Mouse (Mus musculus): ENCODE measurements around the gene Fbxl17. TPM values are rescaled to one million over a fixed set of nuclear protein-coding genes. Genes with fewer than 3 reads are reported as not detected.

The Fbxl17 gene
- polyA plus RNA-seq, 1 experiment from 2014 or later, result 9.8 TPM

GRCm38 (mm10) chr17:63029105-63029504 lies 470.7 kb downstream of the Fbxl17 start:
- 66% methylated on average over 4 of the region's 4 CpGs for WGBS
- H3K36me3 ChIP-seq, result no peaks in the 10 kb centered on the region
- no peaks in the 10 kb centered on the region for H3K27me3 ChIP-seq (replicated peaks)
- no peaks in the 10 kb centered on the region for H3K9me3 ChIP-seq
- no peak overlapping the region for H3K4me3 ChIP-seq
- H3K9ac ChIP-seq, result no peak overlapping the region
- ATAC-seq (ENCODE audit: low FRiP score, low read depth), result no peak
- no peaks in the 10 kb centered on the region for H3K4me1 ChIP-seq
- no peak overlapping the region for H3K27ac ChIP-seq
- H3K4me2 ChIP-seq (replicated peaks), result no peak overlapping the region

- ATAC-seq (ENCODE audit: low FRiP score, low read depth), result no peak
- H3K27me3 ChIP-seq (replicated peaks), result no peaks in the 10 kb centered on the region
- no peak overlapping the region for H3K27ac ChIP-seq
- H3K9ac ChIP-seq, result no peak overlapping the region
- WGBS, result 50% methylated on average over 15 of the region's 15 CpGs
- H3K9me3 ChIP-seq, result no peaks in the 10 kb centered on the region
- no peaks in the 10 kb centered on the region for H3K4me1 ChIP-seq
- H3K36me3 ChIP-seq, result no peaks in the 10 kb centered on the region
- no peak overlapping the region for H3K4me2 ChIP-seq (replicated peaks)
- H3K4me3 ChIP-seq, result no peak overlapping the region
Measured at GRCm38 (mm10) chr17:63025238-63025637, 474.6 kb downstream of the Fbxl17 start.

GRCm38 (mm10) chr17:63017605-63018167 lies 482.1 kb downstream of the Fbxl17 start:
- WGBS, result 77% methylated on average over 3 of the region's 3 CpGs
- Histone ChIP-seq H3K27me3 (replicated peaks) (no peaks in the 10 kb centered on the region), H3K9ac (no peak overlapping the region), H3K4me1 (no peaks in the 10 kb centered on the region), H3K9me3 (no peaks in the 10 kb centered on the region), H3K27ac (no peak overlapping the region), H3K4me3 (no peak overlapping the region), H3K4me2 (replicated peaks) (no peak overlapping the region), H3K36me3 (no peaks in the 10 kb centered on the region)
- ATAC-seq (ENCODE audit: low FRiP score, low read depth), result no peak

- Histone ChIP-seq H3K4me3 (no peak overlapping the region), H3K9me3 (no peaks in the 10 kb centered on the region), H3K36me3 (no peaks in the 10 kb centered on the region), H3K27me3 (replicated peaks) (no peaks in the 10 kb centered on the region), H3K9ac (no peak overlapping the region), H3K4me1 (no peaks in the 10 kb centered on the region; the same call in 1 of the 2 replicates), H3K27ac (no peak overlapping the region), H3K4me2 (replicated peaks) (no peak overlapping the region)
- WGBS, result 74% methylated on average over 3 of the region's 3 CpGs
- ATAC-seq (ENCODE audit: low FRiP score, low read depth), result no peak
Measured at GRCm38 (mm10) chr17:63012571-63012923, 487.3 kb downstream of the Fbxl17 start.

- WGBS, result 77% methylated on average over 13 of the region's 13 CpGs
- no peak overlapping the region for H3K27ac ChIP-seq
- H3K4me3 ChIP-seq, result no peak overlapping the region
- ATAC-seq (ENCODE audit: low FRiP score, low read depth), result no peak
- no peaks in the 10 kb centered on the region; the same call in 1 of the 2 replicates for H3K4me1 ChIP-seq
- no peak overlapping the region for H3K4me2 ChIP-seq (replicated peaks)
- H3K27me3 ChIP-seq (replicated peaks), result no peaks in the 10 kb centered on the region
- H3K9ac ChIP-seq, result no peak overlapping the region
- H3K9me3 ChIP-seq, result no peaks in the 10 kb centered on the region
- H3K36me3 ChIP-seq, result no peaks in the 10 kb centered on the region
Measured at GRCm38 (mm10) chr17:63011893-63012570, 487.8 kb downstream of the Fbxl17 start.

- Histone ChIP-seq H3K36me3 (no peaks in the 10 kb centered on the region), H3K27ac (no peak overlapping the region), H3K27me3 (replicated peaks) (no peaks in the 10 kb centered on the region), H3K4me1 (no peaks in the 10 kb centered on the region; the same call in 1 of the 2 replicates), H3K9me3 (no peaks in the 10 kb centered on the region), H3K4me3 (no peak overlapping the region), H3K9ac (no peak overlapping the region), H3K4me2 (replicated peaks) (no peak overlapping the region)
- ATAC-seq (ENCODE audit: low FRiP score, low read depth), result no peak
- WGBS, result 92% methylated on average over 10 of the region's 10 CpGs
Measured at GRCm38 (mm10) chr17:63010830-63011229, 489.0 kb downstream of the Fbxl17 start.

- Histone ChIP-seq H3K9ac (no peak overlapping the region), H3K27ac (no peak overlapping the region), H3K27me3 (replicated peaks) (no peaks in the 10 kb centered on the region), H3K4me2 (replicated peaks) (no peak overlapping the region), H3K4me1 (no peaks in the 10 kb centered on the region; the same call in 1 of the 2 replicates), H3K9me3 (no peaks in the 10 kb centered on the region), H3K4me3 (no peak overlapping the region), H3K36me3 (no peaks in the 10 kb centered on the region)
- 55% methylated on average over 4 of the region's 4 CpGs for WGBS
- ATAC-seq (ENCODE audit: low FRiP score, low read depth), result peak; percentile 69
Measured at GRCm38 (mm10) chr17:63008788-63009187, 491.0 kb downstream of the Fbxl17 start.

GRCm38 (mm10) chr17:63008277-63008676 lies 491.5 kb downstream of the Fbxl17 start:
- no peaks in the 10 kb centered on the region for H3K36me3 ChIP-seq
- H3K9ac ChIP-seq, result no peak overlapping the region
- H3K27ac ChIP-seq, result no peak overlapping the region
- 37% methylated on average over 5 of the region's 5 CpGs for WGBS
- ATAC-seq (ENCODE audit: low FRiP score, low read depth), result peak; percentile 85
- no peaks in the 10 kb centered on the region for H3K9me3 ChIP-seq
- H3K4me2 ChIP-seq (replicated peaks), result no peak overlapping the region
- no peak overlapping the region for H3K4me3 ChIP-seq
- H3K27me3 ChIP-seq (replicated peaks), result no peaks in the 10 kb centered on the region
- no peaks in the 10 kb centered on the region; the same call in 1 of the 2 replicates for H3K4me1 ChIP-seq

- Histone ChIP-seq H3K4me2 (replicated peaks) (no peak overlapping the region), H3K9me3 (no peaks in the 10 kb centered on the region), H3K4me1 (no peaks in the 10 kb centered on the region; the same call in 1 of the 2 replicates), H3K27me3 (replicated peaks) (no peaks in the 10 kb centered on the region), H3K36me3 (no peaks in the 10 kb centered on the region), H3K27ac (no peak overlapping the region), H3K9ac (no peak overlapping the region), H3K4me3 (no peak overlapping the region)
- ATAC-seq (ENCODE audit: low FRiP score, low read depth), result peak; percentile 46; the same call in 1 of the 2 replicates
- WGBS, result 63% methylated on average over 12 of the region's 12 CpGs
Measured at GRCm38 (mm10) chr17:63007876-63008275, 491.9 kb downstream of the Fbxl17 start.

Small RNA genes lying within 50 kb of the gene (microRNA-seq; reads per million reads assigned to microRNA genes)
- gene Gm24813, result not detected
